Mouse (Mus musculus) effector memory CD4-positive, alpha-beta T cell, adult 7 months (primary cell): ENCODE results near the gene Gm6358. TPM values are rescaled to one million over a fixed set of nuclear protein-coding genes. Genes with fewer than 3 reads are reported as not detected.

Experiments
- polyA plus RNA-seq: library from polyadenylated mRNA; unstranded; fragments of 100-300 nt; shearing (Covaris generic); gene quantifications from one replicate; pipeline ENCODE4 v1.2.1, GENCODE M21; 2017

Gene Gm6358
- not detected for polyA plus RNA-seq

DNA sequence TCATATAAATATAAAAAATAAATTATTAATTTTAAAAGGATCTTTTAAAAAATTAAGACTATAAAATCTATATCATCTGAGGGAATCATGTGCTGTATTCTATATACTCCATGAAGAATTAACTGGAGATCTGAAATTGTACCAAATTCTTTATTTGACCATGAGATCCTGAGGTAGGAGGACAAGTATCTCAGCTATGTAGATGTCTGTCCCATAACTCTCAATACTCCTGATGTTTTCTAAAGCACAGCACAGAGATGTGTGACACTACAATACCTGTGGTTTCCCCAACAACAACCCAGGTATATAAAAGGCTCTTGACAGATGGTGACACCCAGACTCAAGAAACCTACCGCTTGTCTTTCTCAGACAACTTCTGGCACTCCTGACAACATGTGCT is at the start of gene Gm6358:
TSS of gene Gm6358 (plus strand) at position 301 of the 400 bp plus-strand sequence.

DNA sequence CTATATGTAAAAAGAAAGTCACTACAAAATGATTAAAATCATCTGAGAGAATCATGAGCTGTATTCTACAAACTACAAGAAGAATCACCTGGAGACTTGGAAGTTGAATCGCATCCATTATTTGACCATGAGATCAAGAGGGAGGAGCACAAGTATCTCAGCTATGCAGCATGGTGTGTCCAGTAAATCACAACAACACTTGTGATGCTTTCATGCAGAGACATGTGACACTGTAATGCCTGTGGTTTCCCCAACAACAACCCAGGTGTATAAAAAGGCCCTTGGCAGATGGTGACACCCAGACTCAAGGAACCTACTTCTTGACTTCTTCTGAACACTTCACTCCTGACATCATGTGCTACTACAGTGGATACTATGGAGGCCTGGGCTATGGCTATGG is 10.1 kb downstream of the Gm6358 start, which contains the start of gene Gm10061:
TSS of gene Gm10061 (plus strand) at position 301 of the 400 bp plus-strand sequence.

DNA sequence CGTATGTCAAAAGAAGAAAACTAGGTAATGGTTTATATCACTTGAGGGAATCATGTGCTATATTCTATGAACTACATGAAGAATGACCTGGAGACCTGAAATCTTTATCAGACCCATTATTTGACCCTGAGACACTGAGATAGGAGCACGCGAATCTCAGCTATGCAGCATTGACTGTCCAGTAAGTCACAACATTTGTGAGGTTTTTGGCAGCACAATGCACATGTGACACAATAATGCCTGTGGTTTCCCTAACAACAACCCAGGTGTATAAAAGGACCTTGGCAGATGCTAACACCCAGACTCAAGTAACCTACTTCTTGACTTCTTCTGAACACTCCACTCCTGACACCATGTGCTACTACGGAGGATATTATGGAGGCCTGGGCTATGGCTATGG is 17.0 kb downstream of the Gm6358 start, which contains the start of gene Gm9789:
TSS of gene Gm9789 (plus strand) at position 301 of the 400 bp plus-strand sequence.

DNA sequence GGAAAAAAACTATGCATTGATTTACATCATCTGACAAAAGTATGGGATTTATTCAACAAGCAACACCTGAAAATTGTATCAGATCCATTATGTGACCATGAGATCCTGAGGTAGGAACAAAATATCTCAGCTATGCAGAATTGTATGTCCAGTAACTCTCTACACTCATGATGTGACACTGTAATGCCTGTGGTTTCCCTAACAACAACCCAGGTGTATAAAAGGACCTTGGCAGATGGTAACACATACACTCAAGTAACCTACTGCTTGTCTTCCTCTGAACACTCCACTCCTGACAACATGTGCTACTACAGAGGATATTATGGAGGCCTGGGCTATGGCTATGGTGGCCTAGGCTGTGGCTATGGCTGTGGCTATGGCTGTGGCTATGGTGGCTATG is 28.5 kb downstream of the Gm6358 start, which contains the start of gene Gm7735:
TSS of gene Gm7735 (plus strand) at position 301 of the 400 bp plus-strand sequence.

DNA sequence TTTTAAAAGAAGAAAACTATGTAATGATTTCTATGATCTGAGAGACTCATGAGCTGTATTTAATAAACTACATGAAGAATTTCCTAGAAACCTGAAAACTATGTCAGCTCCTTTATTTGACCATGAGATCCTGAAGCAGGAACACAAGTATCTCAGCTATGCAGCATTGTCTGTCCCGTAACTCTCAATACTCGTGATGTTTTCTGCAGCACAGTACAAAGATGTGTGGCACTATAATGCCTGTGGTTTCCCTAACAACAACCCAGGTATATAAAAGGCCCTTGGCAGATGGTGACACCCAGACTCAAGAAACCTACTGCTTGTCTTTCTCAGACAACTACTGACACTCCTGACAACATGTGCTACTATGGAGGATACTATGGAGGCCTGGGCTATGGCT is 33.8 kb downstream of the Gm6358 start, which contains the start of gene 1110057P08Rik:
TSS of gene 1110057P08Rik (plus strand) at position 301 of the 400 bp plus-strand sequence.

Other genes with a start within 250 kb of the Gm6358 start
- gene Krtap19-5, start 244.4 kb upstream of the Gm6358 start, polyA plus RNA-seq: not detected
- gene Krtap19-9b, start 208.6 kb upstream of the Gm6358 start, polyA plus RNA-seq: not detected
- gene Krtap16-3, start 178.0 kb upstream of the Gm6358 start, polyA plus RNA-seq: not detected
- not detected for gene Krtap22-2, start 130.1 kb upstream of the Gm6358 start, polyA plus RNA-seq
- gene Gm10229, start 125.6 kb upstream of the Gm6358 start, polyA plus RNA-seq: not detected
- not detected for gene Krtap6-1, start 109.2 kb upstream of the Gm6358 start, polyA plus RNA-seq
- gene Gm10228, start 99.4 kb upstream of the Gm6358 start, polyA plus RNA-seq: not detected
- not detected for gene Krtap6-5, start 93.0 kb upstream of the Gm6358 start, polyA plus RNA-seq
- not detected for gene 1110025L11Rik, start 76.8 kb upstream of the Gm6358 start, polyA plus RNA-seq
- gene Krtap6-3, start 56.8 kb upstream of the Gm6358 start, polyA plus RNA-seq: not detected
- gene Gm10061, start 10.2 kb downstream of the Gm6358 start, polyA plus RNA-seq: not detected
- gene Gm9789, start 17.1 kb downstream of the Gm6358 start, polyA plus RNA-seq: not detected
- gene Gm7735, start 28.6 kb downstream of the Gm6358 start, polyA plus RNA-seq: not detected
- not detected for gene 1110057P08Rik, start 33.9 kb downstream of the Gm6358 start, polyA plus RNA-seq
- gene Krtap20-2, start 65.0 kb downstream of the Gm6358 start, polyA plus RNA-seq: not detected